Mouse (Mus musculus) mouse embryonic stem cell (cell line): ENCODE measurements at regions not wholly inside any gene's neighbourhood (a gene's known extent, or its start where the extent isn't known, plus 50 kb on each side); places are given as distances from the start of the nearest gene placed in this dataset.

ENCODE experiments used
- in situ Hi-C, 2 experiments: fragments of 300-500 bp; cut with MboI; formaldehyde crosslinking; loops; 1 replicate in 1 of 2; 3 replicates in 1 of 2; pipeline ENCODE4 v1.14.3; 2019 to 2020; ENCODE audit warnings: low sequenced_read_pairs in 2 of 2, low pct_unique_long_range_greater_than_20kb in 1 of 2, mixed read lengths in 1 of 2; ENCODE audit not compliant: unreplicated experiment in 1 of 2

DNA sequence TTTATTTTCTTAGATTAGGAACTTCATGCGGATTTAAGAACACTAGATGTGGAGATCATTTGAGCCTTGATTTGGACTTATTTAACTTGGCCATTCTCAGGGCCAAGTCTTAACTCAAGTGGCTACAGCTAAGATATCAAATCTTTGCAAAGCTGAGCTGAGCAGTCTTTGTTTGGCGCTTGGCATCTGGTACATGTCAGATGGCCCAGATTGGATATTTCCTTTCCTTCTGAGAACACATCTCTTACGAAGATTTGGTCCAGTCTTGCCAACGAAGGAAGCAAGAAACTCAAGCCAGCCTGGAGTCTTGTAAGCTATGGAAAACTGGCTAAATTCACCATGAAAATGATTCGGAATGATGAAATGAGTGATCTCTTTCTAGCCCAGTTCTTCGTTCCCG, 59.1 kb upstream of the Cdc42ep3 start:
- in situ Hi-C loops, result no loop called here

DNA sequence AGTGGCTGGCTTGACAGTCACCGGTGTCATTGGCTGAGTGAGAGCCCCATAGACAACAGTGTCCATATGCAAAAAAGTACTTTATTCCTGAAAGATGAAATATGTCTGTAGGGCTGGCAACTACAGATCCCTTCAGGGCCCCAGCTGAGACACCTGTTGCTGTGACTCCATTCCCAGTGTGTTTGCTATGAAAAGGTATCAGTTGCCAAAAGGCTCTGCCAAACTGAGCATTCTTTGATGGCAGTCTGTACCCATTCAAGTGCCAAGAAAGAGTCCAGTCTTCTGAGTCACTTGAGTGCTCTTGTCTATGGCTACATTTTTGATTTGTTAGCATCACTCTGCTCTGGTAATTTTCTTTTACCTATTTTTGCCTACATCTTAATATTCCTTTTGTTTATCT, 63.1 kb upstream of the Cdc42ep3 start:
- in situ Hi-C loops, result no loop called here

DNA sequence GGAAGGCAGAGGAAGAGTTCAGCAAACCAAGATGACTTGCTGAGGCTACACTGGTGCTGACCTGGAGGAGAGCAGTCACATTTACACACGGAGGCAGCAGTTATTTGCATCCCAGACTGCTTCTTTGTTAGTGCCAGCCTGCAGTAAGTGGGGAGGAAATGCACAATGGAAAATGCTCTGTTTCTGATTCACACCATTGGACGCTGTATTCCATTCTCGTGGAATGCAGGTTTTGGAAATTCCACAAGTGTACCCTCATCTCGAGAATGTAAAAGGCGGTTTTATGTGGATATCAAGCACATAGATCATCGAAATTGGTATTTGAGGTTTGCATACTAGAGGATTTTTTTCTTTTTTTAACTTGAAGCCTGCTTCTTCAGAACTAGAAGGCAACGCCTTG, 66.7 kb upstream of the Cdc42ep3 start:
- in situ Hi-C loops, result no loop called here

DNA sequence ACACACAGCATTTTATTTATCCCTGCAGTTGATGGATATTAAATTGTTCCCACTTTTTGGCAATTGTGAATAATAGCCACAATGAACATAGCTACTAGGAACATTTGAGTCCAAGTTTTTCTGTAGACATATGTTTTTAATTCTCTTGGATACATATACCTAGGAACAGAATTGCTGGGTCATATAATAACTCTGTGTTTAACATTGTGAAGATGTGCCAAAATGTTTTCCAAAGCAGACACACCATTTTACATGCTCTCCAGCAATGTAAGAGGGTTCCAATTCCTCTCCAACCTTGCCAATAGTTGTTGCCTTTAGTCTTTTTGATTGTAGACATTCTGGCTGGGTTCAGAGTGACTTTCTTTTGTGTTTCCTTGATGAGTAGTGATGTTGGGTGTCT, 84.3 kb upstream of the Cdc42ep3 start:
- in situ Hi-C loops, result no loop called here

DNA sequence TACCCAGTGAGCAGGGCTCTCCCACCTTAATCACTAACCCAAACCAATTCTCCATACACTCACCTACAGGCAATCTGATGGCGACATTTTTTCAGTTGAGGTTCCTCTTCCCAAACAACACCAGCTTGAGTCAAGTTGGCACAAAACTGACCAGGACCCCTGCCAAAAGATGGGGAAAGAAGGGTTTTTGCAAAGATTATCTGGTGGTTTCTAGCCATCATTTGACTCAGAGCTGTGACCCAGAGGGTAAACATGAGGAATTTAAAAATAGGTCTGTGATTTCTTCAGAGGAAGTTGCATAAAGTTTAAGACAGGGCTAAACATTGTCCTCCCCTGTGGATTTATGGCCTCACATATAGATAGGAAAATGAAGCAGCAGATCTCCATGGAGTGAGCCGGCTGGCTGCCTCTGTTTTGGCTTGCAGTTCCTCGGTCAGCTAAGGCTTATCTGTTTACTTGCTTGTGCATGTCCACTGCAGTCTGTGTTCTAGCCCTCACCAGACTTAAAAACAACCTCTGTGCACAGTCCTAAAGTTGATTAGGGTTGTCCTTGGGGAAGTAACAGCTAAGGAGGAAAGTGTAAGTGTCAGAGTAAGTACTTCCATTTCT, 87.7 kb upstream of the Cdc42ep3 start:
- in situ Hi-C loops, result no loop called here

DNA sequence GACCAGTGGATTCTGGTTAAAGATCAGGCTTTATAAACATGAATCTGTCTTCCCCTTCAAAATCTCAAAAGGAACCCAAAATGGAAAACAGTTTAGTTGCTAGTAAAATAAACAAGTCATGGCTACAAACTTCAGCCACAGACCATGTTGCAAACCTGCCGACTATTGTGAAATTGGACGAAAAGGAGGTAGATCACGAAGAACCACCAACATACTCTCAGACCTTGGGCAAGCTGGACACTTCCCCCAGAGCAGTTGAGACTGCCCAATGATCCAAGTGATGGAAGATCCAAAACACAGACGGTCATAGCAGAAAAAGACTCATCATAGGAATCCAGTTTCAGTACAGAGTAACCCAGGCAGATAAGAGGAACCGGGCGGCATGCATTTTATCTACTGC, 92.3 kb upstream of the Cdc42ep3 start:
- in situ Hi-C loops, result no loop called here

DNA sequence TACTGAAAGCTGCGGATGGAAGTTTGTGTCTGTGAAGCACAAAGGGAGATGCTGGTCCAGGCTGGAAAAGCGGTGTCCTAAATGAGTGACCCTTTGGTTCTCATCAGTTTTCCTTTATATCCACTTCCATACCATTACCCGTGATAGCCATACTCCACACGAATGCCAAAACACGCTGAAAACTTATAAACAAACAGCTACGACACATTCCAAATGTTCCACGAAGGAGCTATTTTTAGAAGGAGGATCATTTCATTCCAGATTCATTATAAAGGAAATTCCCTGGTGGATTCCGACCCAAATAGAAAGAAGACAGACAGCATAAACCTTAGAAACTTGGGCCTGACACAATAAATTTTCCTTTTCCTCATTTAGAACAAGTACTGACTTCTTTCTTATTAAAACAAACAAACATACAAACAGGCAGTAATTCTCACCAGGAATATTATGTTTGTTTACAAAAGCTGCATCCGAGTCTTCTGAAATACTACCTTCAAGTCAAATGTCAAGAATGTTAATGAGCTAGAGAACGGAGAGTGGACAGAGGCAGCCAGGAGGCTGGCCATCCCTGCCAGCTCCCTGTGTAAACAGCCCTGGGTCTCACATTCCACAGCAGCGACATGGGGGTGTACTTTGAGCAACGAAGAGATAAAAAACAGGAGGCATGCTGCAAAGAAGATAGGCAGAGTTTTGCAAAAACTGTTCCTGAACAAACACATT, 96.4 kb upstream of the Cdc42ep3 start:
- in situ Hi-C loops, result no loop called here

DNA sequence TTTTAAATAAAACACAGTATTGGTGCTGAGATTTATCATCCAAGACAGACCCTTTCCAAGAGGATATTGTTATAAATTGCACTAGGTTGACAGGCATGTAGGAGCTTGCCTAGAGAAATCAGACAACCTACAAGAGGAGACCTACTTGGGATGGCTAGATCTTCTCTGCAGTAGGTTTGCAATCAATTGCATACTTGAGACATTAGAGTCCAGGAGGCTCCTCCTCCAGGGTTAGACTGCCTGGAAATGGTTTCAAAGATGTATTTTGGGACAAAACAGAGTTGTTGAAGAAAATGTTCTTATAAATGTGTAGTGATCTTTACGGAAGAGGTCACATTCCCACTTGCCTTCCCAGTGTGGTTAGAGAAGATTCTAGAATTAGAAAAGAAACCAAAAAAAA, 98.9 kb upstream of the Cdc42ep3 start:
- in situ Hi-C loops, result no loop called here

DNA sequence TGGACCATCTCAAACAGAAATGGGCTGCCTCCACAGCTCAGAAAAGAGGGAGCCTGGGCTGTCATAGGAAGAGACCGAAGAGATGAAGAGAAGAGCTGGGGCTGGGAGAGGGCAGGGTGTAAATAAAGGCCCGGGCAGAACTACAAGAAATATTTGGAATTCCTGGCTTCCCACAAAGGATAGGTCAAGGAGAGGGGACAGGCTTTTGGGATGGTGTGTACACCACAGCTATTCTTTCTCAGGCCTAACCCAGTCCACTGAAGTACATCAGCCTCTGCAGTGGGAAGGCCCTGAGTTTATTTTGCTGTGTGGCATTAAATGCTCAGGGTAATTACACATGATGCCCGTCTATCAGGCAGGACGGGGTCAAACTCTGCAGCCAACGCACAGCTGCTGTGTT, 99.6 kb upstream of the Cdc42ep3 start:
- in situ Hi-C loops, result no loop called here

DNA sequence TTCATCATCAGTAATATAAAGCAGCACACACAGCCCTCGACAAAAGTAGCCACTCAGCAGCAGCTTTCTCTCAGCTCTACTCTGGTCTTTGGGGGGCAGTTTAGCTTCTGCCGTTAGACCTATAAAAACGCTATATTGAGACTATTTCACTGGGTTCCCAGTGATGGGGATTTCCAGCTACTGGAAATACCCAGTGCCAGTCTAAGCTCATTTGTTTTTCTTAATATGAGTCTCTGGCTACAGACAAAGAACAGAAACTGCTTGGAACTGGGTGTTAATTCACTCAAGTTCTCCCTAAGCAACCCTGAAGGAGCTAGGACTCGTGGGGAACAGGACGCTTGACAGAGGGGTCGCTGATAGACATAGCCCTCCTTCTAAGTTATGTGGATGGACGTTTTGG, 100.3 kb upstream of the Cdc42ep3 start:
- in situ Hi-C loops, result no loop called here

DNA sequence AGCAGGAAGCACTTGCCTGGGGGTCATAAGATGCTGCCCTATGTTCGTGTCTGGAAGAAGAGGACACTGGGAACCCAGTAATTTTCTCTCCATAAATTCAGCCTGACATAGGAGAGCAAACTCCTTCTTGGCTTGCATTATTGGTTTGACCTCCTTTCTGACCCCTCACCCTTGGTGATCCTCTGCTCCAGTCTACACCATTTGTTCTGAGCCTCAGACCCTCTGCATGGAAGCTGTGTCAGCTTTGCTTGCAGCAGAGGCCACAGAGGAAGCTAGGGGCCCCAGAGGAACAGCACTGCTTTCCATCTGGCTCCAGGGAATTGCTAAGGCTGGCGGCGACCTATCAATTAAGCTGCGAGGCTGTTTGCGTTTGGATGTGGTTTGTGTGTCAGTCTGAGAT, 102.7 kb upstream of the Cdc42ep3 start:
- in situ Hi-C loops, result no loop called here

DNA sequence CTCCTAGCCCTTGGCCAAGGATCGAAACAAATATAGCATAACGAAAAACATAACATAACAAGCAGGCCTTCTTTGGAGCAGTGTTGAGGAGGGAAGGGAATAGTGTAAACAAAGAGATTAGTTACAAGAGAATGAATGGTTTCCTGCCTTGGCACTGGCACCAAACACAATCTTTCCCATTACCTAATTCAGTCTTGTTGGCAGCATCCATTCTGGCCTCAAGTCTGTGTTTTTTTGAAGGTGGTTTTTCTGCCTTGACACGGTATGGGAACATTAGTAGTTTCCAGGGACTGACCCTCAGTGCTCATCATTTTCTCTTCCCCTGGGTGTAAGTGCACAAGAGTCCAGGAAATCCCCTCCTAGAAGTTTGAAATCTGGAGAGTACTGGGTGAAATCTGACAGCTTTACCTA, 106.8 kb upstream of the Cdc42ep3 start:
- in situ Hi-C loops, result no loop called here

DNA sequence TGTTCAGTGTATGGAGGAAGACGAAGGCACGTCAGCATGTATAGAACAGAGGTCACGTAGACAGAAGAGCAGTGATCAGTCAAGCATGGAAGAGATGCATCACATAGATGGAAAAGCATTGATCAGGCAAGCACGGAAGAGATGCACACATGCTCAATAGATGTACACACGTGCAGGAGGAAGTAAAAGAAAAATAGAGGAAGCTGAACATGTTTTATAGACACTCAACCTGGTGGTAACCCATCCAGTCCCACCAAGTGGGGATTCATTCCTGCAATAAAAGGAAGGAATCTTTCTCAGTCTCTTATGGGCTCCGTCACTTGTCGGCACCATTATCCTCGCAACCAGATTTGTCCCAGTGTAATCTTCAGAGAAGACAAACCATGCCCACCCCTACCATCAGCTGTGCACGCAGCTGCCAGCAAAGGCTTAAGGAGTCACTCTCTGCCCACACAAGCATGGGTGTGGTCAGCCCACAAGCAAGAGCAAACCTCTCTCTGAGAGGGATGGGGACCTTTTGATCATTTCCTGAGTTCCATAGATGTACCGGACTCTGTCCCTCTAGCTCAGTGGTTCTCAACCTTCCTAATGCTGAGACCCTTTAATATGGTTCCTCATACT, 108.3 kb upstream of the Cdc42ep3 start:
- in situ Hi-C loops, result no loop called here

DNA sequence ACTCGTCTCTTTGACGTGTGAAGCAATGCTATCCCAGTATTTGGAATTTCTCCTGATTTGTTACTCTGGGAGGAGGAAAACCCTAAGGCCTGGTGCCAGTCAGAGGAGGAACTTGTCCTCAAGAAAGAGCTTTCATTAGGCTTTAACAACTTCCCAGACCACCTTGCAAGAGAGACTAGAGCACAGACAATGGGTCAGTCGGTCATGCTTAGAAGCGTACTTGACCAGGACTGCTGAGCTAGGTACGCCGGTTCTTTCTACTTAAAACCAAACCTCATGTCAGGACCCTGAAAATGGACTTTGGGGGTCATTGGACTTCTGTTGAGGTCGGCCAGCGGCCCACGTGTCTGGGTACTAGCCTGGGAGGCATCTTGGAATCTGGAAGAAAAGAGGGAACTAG, 110.8 kb upstream of the Cdc42ep3 start:
- in situ Hi-C loops, result no loop called here

DNA sequence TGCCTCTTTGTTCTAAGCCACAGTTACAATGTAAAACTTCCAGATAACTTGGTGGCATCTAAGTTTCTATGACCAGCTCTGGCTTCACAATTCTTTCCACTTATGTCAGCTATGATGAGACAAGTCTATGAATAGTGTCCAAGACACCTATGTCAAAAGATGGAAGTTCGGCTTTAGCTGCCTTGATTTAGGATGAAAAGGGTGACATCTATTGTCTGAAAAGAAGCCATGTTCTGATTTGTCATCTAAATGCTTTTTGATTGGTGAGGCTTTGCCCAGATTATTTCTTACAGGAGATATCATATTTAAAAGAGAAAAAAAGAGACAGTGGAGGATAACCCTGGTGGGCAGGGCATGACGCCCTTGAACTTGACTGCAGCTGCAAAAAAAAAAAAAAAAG, 116.7 kb upstream of the Cdc42ep3 start:
- in situ Hi-C loops, result no loop called here

DNA sequence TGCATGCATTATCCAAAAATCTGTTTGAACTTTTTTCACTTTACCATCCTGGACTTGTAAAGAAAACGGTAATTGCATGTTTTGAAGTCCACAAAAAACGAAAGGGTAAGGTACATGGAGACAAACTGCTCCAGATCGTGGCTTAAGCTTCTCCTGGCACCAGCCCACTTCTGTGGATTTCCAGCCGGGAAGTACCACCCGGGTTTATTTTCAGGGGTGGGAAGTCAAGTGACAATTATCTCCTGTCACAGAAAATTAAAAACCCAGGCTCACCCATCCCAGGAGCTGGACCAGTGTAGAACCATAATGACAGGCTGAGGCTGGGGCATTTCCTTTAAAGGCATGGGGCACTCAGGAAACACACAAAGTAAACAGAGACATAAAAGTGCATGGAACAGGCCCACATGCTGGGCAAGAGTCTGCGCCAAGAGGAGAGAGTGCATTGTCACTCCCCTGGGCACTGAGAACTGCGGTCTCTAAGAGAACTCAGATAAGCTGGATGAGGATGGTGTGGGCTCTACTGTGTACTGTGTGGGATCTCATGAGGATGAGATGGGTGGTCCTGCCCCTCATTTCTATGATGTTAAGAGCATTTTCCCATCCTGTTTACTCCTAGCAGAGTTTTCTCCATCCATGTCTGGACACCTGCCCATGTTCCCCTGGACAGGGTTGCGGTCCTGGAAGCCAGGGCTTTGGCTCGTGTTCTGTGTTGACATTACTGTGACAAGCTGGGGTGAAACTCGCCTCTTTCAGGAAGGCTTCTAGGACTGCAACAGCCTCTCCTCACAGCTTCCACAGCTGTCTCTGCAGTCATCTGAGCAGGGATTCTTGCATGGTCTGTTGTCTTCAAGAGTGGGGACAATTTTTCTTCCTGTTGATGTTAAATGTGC, 117.5 kb upstream of the Cdc42ep3 start:
- in situ Hi-C loops, result no loop called here

DNA sequence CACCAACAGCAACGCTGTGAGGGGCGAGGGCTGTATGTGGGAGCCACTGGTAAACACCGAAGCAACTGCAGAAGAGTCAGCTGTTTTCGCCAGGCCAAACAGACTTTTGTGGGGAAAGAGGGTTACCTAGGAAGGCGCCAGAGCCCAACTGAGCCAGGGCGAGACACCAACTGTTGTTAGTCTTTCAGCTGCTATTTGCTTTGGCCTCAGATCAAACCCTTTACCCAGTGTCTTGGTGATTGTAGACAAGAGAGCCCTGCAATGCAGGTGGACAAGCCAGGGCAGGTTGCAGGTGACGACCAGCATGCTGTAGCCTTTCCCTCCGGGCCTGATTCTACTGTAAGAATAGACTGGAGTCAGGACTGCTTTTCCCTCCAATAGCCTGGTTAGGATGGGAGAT, 121.8 kb upstream of the Cdc42ep3 start:
- in situ Hi-C loops, result no loop called here

DNA sequence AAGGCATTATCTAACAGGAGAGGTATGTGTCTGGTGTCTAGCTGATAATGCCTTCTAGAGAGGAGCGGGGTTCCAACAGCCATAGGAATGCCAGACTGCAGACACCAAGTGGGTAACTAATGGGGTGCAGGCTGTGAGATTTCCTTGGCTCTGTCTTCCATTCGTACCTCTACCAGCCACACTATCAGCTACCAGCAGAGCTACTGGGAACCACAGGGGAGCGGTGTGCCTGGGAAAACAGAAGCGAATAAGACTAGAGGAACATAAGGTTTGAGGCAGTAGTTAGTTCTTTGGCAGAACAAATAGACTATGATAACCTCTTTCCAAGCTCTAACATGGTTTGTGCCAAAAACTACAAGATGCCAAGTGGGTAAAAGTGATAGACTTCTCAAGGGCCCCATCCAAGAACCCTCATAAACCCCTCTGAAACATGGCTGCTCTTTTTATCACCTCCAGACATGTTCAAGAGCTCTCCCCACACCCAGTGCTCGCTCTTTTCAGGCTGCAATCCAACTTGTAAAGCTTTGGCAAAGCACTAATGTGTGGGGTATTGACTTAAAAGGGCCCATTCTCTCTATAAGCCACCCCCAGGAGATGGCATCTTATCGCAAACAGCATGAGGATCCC, 126.3 kb upstream of the Cdc42ep3 start:
- in situ Hi-C loops, result no loop called here

DNA sequence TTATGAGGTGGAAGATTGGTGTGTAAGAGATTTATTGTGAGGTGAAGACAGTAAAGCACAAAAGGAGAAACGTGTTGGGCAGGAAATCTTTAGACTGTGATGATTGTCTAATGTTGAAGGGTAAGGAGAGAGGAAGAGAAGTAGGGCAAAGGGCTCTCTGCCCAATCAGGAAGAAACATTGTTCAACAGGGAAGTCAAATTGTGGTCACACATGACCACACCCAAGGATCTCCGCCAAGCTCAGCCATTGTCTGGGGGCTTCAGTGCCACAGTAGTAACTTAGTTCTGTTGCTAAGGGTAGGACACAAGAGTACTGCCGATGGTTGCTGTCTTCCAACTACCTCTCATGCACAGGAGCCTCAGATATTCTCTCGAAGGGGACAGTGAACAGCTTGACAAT, 127.0 kb upstream of the Cdc42ep3 start:
- in situ Hi-C loops, result no loop called here
